Mouse (Mus musculus): ENCODE data around the gene 1810010D01Rik. TPM values are rescaled to one million over a fixed set of nuclear protein-coding genes. Genes with fewer than 3 reads are reported as not detected.

1810010D01Rik gene
- total RNA-seq (2023): 1 to 10 TPM; 4.5 to 5.2 TPM

GRCm38 (mm10) chr7:145208006-145208405 lies at the start of gene 1810010D01Rik:
1810010D01Rik (minus strand) TSS chr7:145208119.

Other genes with a start within 250 kb of the 1810010D01Rik start
- gene Tpcn2, start 75.9 kb upstream of the 1810010D01Rik start, total RNA-seq (2023): 10 to 100 TPM; 47.6 to 51.4 TPM
- gene Mrgprf, start 92.7 kb upstream of the 1810010D01Rik start, total RNA-seq (2023): not detected
- not detected for gene Mrgprd, start 106.7 kb upstream of the 1810010D01Rik start, total RNA-seq (2023)